In the genomic region with DNA sequence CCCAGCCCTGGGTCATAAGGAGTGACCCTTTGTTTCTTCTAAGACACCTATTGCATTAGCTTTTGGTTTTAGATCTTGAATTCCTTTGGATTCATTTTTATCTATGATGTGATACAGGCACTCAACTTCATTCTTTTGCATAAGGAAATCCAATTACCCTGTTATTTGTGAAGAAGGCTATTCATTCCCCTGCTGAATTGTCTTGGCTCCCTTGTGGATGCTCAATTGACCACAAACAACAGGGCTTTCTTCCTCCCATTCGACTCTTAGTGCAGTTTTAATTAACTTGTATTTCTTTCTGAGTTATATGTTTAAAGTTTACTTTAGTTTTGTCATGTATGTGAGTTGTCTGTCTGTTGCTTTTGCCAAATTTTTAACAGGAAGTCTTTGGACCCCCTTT, we compare ENCODE assay signal across 15 mouse cellular contexts.
"Had no signal": no experiment of that assay in that cellular context is flagged by ENCODE, and none has a peak within 500 bp of the region (broad histone marks: within the 10 kb centered on the region; RNA-seq: fewer than 3 reads in every experiment).

No protein-coding gene starts in this region.

- H3K36me3 ChIP-seq: midbrain, embryonic 10.5 days; midbrain, embryonic 12.5 days; neural tube, embryonic 12.5 days; stomach, embryonic 15.5 days had no signal

- DNase-seq: lung, adult 18-20 months; lung, embryonic 14.5 days; lung, postnatal 10 days; lung, postnatal 4 days; midbrain, embryonic 14.5 days; right cerebral cortex, postnatal 14 days; thymus, adult 2 months; thymus, postnatal 36 days had no signal

- H3K27ac ChIP-seq: liver, embryonic 14.5 days; midbrain, embryonic 10.5 days; midbrain, embryonic 12.5 days; neural tube, embryonic 12.5 days; stomach, embryonic 15.5 days; stomach, postnatal 0 days had no signal

- H3K9ac ChIP-seq: liver, embryonic 14.5 days; lung, embryonic 14.5 days; midbrain, embryonic 12.5 days; neural tube, embryonic 12.5 days; stomach, embryonic 15.5 days had no signal

- H3K27me3 ChIP-seq: midbrain, embryonic 12.5 days; neural tube, embryonic 12.5 days; stomach, embryonic 15.5 days had no signal

- ATAC-seq: midbrain, embryonic 16.5 days had no signal

- H3K4me1 ChIP-seq: midbrain, embryonic 10.5 days; midbrain, embryonic 12.5 days; neural tube, embryonic 12.5 days; stomach, embryonic 15.5 days had no signal

- H3K9me3 ChIP-seq: midbrain, embryonic 10.5 days; midbrain, embryonic 12.5 days; neural tube, embryonic 12.5 days; stomach, embryonic 15.5 days had no signal

- H3K4me2 ChIP-seq: lung, embryonic 14.5 days; midbrain, embryonic 12.5 days; neural tube, embryonic 12.5 days; stomach, embryonic 15.5 days had no signal

- H3K4me3 ChIP-seq: midbrain, embryonic 10.5 days; midbrain, embryonic 12.5 days; neural tube, embryonic 12.5 days; stomach, embryonic 15.5 days had no signal
